Mouse (Mus musculus): ENCODE data around the gene Nwd1. TPM values are rescaled to one million over a fixed set of nuclear protein-coding genes. Genes with fewer than 3 reads are reported as not detected.
"Not testable (repeated sequence)": the region's sequence is repeated elsewhere in the genome, so short reads cannot be mapped to it uniquely, and the experiment has no call there.

Nwd1 gene
- polyA plus RNA-seq, 1 experiment from 2014 or later, result 0.09 TPM

- H3K36me3 ChIP-seq (ENCODE audit: insufficient read depth, low read length), result no peaks in the 10 kb centered on the region
- no peak overlapping the region for H3K4me3 ChIP-seq (ENCODE audit: low read length)
- H3K4me1 ChIP-seq (ENCODE audit: insufficient read depth, low read length), result no peaks in the 10 kb centered on the region
- peak; percentile 43; the same call in 1 of the 2 replicates for ATAC-seq (ENCODE audit: low FRiP score, low TSS enrichment)
- no peak overlapping the region for H3K27ac ChIP-seq (ENCODE audit: low read length)
- H3K27me3 ChIP-seq (ENCODE audit: insufficient read depth, low read length), result no peaks in the 10 kb centered on the region
- no peaks in the 10 kb centered on the region for H3K9me3 ChIP-seq (ENCODE audit: low read length)
- H3K4me2 ChIP-seq (replicated peaks; ENCODE audit: low read depth, low read length), result no peak overlapping the region
- 45% methylated on average over 2 of the region's 2 CpGs for WGBS
- no peak overlapping the region for H3K9ac ChIP-seq (replicated peaks; ENCODE audit: low read length)
These were observed 36.6 kb downstream of the Nwd1 start for GRCm38 (mm10) chr8:72683010-72683521.

DNA sequence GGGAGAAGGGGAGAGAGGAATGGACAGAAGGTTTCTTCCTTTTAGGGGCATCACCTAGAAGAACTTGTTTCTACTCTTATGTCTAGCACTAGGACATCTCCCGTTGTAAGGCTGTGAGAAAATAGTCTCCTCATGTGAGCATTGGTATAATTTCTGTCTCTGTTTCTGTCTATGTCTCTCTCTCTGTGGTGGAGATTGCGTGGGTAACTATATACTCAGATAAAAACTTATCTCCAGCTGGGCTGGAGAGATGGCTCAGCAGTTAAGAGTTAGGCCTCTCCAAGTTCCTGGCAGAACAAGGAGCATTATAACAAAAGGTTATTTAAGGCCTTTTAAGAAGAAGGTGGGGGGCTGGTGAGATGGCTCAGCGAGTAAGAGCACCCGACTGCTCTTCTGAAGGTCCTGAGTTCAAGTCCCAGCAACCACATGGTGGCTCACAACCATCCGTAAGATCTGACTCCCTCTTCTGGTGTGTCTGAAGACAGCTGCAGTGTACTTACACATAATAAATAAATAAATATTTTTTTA lies 37.1 kb downstream of the Nwd1 start:
- 88% methylated on average over 5 of the region's 5 CpGs for WGBS
- H3K4me2 ChIP-seq (replicated peaks; ENCODE audit: low read depth, low read length); H3K36me3 ChIP-seq (ENCODE audit: insufficient read depth, low read length); H3K9ac ChIP-seq (replicated peaks; ENCODE audit: low read length); ATAC-seq (ENCODE audit: low FRiP score, low TSS enrichment); H3K4me3 ChIP-seq (ENCODE audit: low read length); H3K27ac ChIP-seq (ENCODE audit: low read length); H3K9me3 ChIP-seq (ENCODE audit: low read length); H3K4me1 ChIP-seq (ENCODE audit: insufficient read depth, low read length); H3K27me3 ChIP-seq (ENCODE audit: insufficient read depth, low read length): not testable (repeated sequence)

- Histone ChIP-seq H3K9me3 (ENCODE audit: low read length) (no peaks in the 10 kb centered on the region), H3K36me3 (ENCODE audit: insufficient read depth, low read length) (no peaks in the 10 kb centered on the region), H3K27ac (ENCODE audit: low read length) (no peak overlapping the region), H3K4me2 (replicated peaks; ENCODE audit: low read depth, low read length) (no peak overlapping the region), H3K4me3 (ENCODE audit: low read length) (no peak overlapping the region), H3K9ac (replicated peaks; ENCODE audit: low read length) (no peak overlapping the region), H3K4me1 (ENCODE audit: insufficient read depth, low read length) (no peaks in the 10 kb centered on the region), H3K27me3 (ENCODE audit: insufficient read depth, low read length) (no peaks in the 10 kb centered on the region)
- WGBS, result 94% methylated on average over 2 of the region's 2 CpGs
- peak; percentile 69; the same call in 1 of the 2 replicates for ATAC-seq (ENCODE audit: low FRiP score, low TSS enrichment)
These were observed 51.9 kb downstream of the Nwd1 start for GRCm38 (mm10) chr8:72698349-72698926.

DNA sequence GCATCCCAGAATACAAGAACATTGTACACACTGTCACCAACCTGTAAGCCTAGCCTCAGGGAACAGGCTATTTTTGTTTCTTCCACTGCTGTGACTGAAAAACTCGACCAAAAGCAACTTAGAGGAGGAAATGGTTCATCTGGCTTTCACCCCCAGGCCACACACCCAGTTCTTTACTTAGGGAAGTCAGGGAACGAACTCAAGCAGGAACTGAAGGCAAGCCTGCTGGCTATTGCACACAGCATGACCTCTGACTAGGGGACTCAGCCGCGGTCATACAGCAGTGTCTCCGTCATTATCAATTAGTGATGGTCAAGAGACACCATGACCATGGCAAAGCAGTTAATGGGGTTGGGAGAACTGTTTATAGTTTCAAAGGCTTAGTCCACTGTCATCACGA lies 66.1 kb downstream of the Nwd1 start:
- H3K9ac ChIP-seq (replicated peaks; ENCODE audit: low read length), result no peak overlapping the region
- H3K36me3 ChIP-seq (ENCODE audit: insufficient read depth, low read length), result no peaks in the 10 kb centered on the region
- H3K27ac ChIP-seq (ENCODE audit: low read length), result no peak overlapping the region
- H3K4me2 ChIP-seq (replicated peaks; ENCODE audit: low read depth, low read length), result no peak overlapping the region
- H3K9me3 ChIP-seq (ENCODE audit: low read length), result no peaks in the 10 kb centered on the region
- WGBS, result 58% methylated on average over 6 of the region's 6 CpGs
- no peak overlapping the region for H3K4me3 ChIP-seq (ENCODE audit: low read length)
- no peaks in the 10 kb centered on the region for H3K4me1 ChIP-seq (ENCODE audit: insufficient read depth, low read length)
- no peak for ATAC-seq (ENCODE audit: low FRiP score, low TSS enrichment)
- H3K27me3 ChIP-seq (ENCODE audit: insufficient read depth, low read length), result no peaks in the 10 kb centered on the region

- no peaks in the 10 kb centered on the region for H3K36me3 ChIP-seq (ENCODE audit: insufficient read depth, low read length)
- H3K27ac ChIP-seq (ENCODE audit: low read length), result no peak overlapping the region
- no peaks in the 10 kb centered on the region for H3K27me3 ChIP-seq (ENCODE audit: insufficient read depth, low read length)
- no peak overlapping the region for H3K4me2 ChIP-seq (replicated peaks; ENCODE audit: low read depth, low read length)
- ATAC-seq (ENCODE audit: low FRiP score, low TSS enrichment), result no peak
- no peaks in the 10 kb centered on the region for H3K9me3 ChIP-seq (ENCODE audit: low read length)
- H3K4me3 ChIP-seq (ENCODE audit: low read length), result no peak overlapping the region
- H3K4me1 ChIP-seq (ENCODE audit: insufficient read depth, low read length), result no peaks in the 10 kb centered on the region
- WGBS, result 69% methylated on average over 5 of the region's 5 CpGs
- H3K9ac ChIP-seq (replicated peaks; ENCODE audit: low read length), result no peak overlapping the region
These were observed 70.1 kb downstream of the Nwd1 start for GRCm38 (mm10) chr8:72716594-72716993.

GRCm38 (mm10) chr8:72720541-72720940 lies 74.0 kb downstream of the Nwd1 start:
- WGBS, result 26% methylated on average over 1 of the region's 1 CpGs
- no peaks in the 10 kb centered on the region for H3K27me3 ChIP-seq (ENCODE audit: insufficient read depth, low read length)
- no peak overlapping the region for H3K9ac ChIP-seq (replicated peaks; ENCODE audit: low read length)
- no peak overlapping the region for H3K4me3 ChIP-seq (ENCODE audit: low read length)
- peaks cover 6% of the 10 kb centered on the region for H3K36me3 ChIP-seq (ENCODE audit: insufficient read depth, low read length)
- no peak overlapping the region for H3K27ac ChIP-seq (ENCODE audit: low read length)
- H3K9me3 ChIP-seq (ENCODE audit: low read length), result no peaks in the 10 kb centered on the region
- no peak for ATAC-seq (ENCODE audit: low FRiP score, low TSS enrichment)
- no peak overlapping the region for H3K4me2 ChIP-seq (replicated peaks; ENCODE audit: low read depth, low read length)
- H3K4me1 ChIP-seq (ENCODE audit: insufficient read depth, low read length), result peaks cover 10% of the 10 kb centered on the region

DNA sequence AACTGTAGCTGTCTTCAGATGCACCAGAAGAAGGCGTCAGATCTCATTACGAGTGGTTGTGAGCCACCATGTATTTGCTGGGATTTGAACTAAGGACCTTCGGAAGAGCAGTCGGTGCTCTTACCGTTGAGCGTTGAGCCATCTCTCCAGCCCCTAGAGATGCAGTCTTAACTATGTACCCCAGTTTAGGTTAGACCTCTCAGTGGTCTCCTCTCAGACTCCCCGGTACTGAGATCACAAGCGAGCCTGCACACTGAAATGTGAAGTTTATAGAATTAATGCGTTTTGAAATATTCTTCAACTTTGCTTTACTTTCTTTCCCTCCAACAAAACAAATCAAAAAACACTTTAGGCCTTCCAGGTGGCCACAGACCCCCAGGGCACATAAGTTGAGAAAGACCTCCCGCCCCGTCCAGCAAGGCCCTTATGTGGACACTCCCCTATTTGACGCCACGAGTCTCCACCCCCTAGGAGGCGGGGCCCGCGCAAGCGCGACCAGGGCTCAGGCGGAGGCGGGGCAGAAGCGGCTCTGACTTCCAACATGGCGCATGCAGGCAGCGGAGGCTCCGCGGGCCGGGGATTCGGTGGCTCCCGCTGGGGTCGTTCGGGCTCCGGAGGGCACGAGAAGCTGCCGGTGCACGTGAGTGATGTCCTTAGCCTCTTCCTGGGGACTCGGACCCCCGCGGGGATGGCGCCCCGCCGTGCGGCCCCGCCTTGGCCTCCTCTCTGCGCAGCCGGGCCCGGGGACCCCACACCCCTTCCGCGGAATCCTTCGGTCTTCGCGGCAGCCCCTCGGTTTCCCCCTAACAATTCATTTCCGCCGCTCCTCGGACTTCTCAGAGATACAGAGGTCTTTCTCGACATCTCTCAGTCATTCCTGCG lies 76.5 kb downstream of the Nwd1 start, which contains the start of gene Sin3b:
Sin3b (plus strand) TSS at position 517 of the 882 bp plus-strand sequence.
- Histone ChIP-seq H3K4me1 (ENCODE audit: insufficient read depth, low read length) (peaks cover 10% of the 10 kb centered on the region), H3K9ac (replicated peaks; ENCODE audit: low read length) (peak within 1 kb of the TSS; percentile 92), H3K27ac (ENCODE audit: low read length) (no peak within 1 kb of the TSS), H3K27me3 (ENCODE audit: insufficient read depth, low read length) (no peaks in the 10 kb centered on the region), H3K4me2 (replicated peaks; ENCODE audit: low read depth, low read length) (peak within 1 kb of the TSS; percentile 93), H3K9me3 (ENCODE audit: low read length) (no peaks in the 10 kb centered on the region), H3K4me3 (ENCODE audit: low read length) (peak within 1 kb of the TSS; percentile 92), H3K36me3 (ENCODE audit: insufficient read depth, low read length) (peaks cover 31% of the 10 kb centered on the region)
- peak; percentile 98 for ATAC-seq (ENCODE audit: low FRiP score, low TSS enrichment)
- WGBS, result 17% methylated on average over 46 of the region's 56 CpGs

- Histone ChIP-seq H3K9ac (replicated peaks; ENCODE audit: low read length) (peak overlapping the region; percentile 92), H3K36me3 (ENCODE audit: insufficient read depth, low read length) (peaks cover 37% of the 10 kb centered on the region), H3K4me3 (ENCODE audit: low read length) (peak overlapping the region; percentile 92), H3K27me3 (ENCODE audit: insufficient read depth, low read length) (no peaks in the 10 kb centered on the region), H3K9me3 (ENCODE audit: low read length) (no peaks in the 10 kb centered on the region), H3K4me2 (replicated peaks; ENCODE audit: low read depth, low read length) (peak overlapping the region; percentile 93), H3K27ac (ENCODE audit: low read length) (no peak overlapping the region), H3K4me1 (ENCODE audit: insufficient read depth, low read length) (peaks cover 10% of the 10 kb centered on the region)
- WGBS, result under 1% methylated on average over 30 of the region's 30 CpGs
- ATAC-seq (ENCODE audit: low FRiP score, low TSS enrichment), result peak; percentile 67
These were observed 77.1 kb downstream of the Nwd1 start for GRCm38 (mm10) chr8:72723651-72724001.

- H3K4me3 ChIP-seq (ENCODE audit: low read length), result no peak overlapping the region
- 85% methylated on average over 1 of the region's 1 CpGs for WGBS
- no peak overlapping the region for H3K27ac ChIP-seq (ENCODE audit: low read length)
- no peaks in the 10 kb centered on the region for H3K9me3 ChIP-seq (ENCODE audit: low read length)
- no peak overlapping the region for H3K9ac ChIP-seq (replicated peaks; ENCODE audit: low read length)
- H3K36me3 ChIP-seq (ENCODE audit: insufficient read depth, low read length), result peaks cover 82% of the 10 kb centered on the region
- ATAC-seq (ENCODE audit: low FRiP score, low TSS enrichment), result no peak
- peaks cover 10% of the 10 kb centered on the region for H3K4me1 ChIP-seq (ENCODE audit: insufficient read depth, low read length)
- H3K4me2 ChIP-seq (replicated peaks; ENCODE audit: low read depth, low read length), result no peak overlapping the region
- H3K27me3 ChIP-seq (ENCODE audit: insufficient read depth, low read length), result no peaks in the 10 kb centered on the region
These were observed 82.1 kb downstream of the Nwd1 start for GRCm38 (mm10) chr8:72728636-72729035.

GRCm38 (mm10) chr8:72735001-72735400 lies 88.5 kb downstream of the Nwd1 start:
- Histone ChIP-seq H3K27ac (ENCODE audit: low read length) (no peak overlapping the region), H3K4me1 (ENCODE audit: insufficient read depth, low read length) (no peaks in the 10 kb centered on the region), H3K4me3 (ENCODE audit: low read length) (no peak overlapping the region), H3K9me3 (ENCODE audit: low read length) (no peaks in the 10 kb centered on the region), H3K9ac (replicated peaks; ENCODE audit: low read length) (no peak overlapping the region), H3K36me3 (ENCODE audit: insufficient read depth, low read length) (peaks cover 84% of the 10 kb centered on the region), H3K27me3 (ENCODE audit: insufficient read depth, low read length) (no peaks in the 10 kb centered on the region), H3K4me2 (replicated peaks; ENCODE audit: low read depth, low read length) (no peak overlapping the region)
- no peak for ATAC-seq (ENCODE audit: low FRiP score, low TSS enrichment)
- 72% methylated on average over 5 of the region's 5 CpGs for WGBS
